Mouse (Mus musculus): Measurements from ENCODE around the gene Wwtr1. TPM values are rescaled to one million over a fixed set of nuclear protein-coding genes. Genes with fewer than 3 reads are reported as not detected.
A peak's percentile ranks its signal among the peaks of the same experiment; 100 is the strongest.

The Wwtr1 gene
- polyA plus RNA-seq, 1 experiment: 20.6 TPM

DNA sequence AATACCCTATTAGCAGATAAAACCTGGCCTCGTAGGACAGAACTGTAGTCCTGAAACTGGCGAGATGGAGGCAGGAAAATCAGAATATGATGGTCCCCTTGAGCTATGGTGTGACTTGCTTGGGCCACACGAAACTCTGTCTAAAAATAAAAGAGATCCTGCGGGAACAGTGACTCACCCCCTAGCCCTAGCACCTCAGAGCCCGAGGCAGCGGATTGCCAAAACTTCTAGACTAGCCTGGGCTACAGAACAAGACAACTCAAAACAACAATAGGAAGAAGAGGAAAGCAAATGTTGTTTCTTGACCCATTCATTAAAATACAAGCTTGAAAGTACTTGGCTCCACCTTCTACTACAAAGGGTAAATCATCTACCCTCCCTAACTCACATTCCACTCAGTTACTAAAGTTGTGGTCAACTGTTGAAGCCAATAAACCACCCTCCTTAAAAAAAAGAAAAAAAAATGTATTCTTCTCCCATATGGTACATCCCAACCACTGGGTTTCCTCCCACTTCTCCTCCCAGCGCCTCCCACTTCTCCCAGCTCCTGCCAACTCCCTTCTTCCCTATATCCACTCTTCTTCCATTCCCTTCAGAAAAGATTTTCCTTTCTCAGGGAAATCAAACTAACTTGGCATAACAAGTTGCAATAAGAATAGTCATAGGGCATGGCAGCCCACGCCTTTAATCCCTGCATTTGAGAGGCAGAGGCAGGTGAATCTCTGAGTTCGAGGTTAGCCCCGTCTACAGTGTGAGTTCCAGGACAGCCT lies 4.9 kb upstream of the Wwtr1 start:
- DNase-seq (ENCODE audit: low read depth): no peak
- TF ChIP-seq POLR2A (IDR thresholded peaks at IDR 0.05; ENCODE audit: borderline replicate concordance, extremely low read depth, insufficient read depth, insufficient read length, poor library complexity, severe bottlenecking) (no peak), CTCF (IDR thresholded peaks at IDR 0.05; ENCODE audit: borderline replicate concordance, extremely low read depth, insufficient read depth, insufficient read length) (no peak)

DNA sequence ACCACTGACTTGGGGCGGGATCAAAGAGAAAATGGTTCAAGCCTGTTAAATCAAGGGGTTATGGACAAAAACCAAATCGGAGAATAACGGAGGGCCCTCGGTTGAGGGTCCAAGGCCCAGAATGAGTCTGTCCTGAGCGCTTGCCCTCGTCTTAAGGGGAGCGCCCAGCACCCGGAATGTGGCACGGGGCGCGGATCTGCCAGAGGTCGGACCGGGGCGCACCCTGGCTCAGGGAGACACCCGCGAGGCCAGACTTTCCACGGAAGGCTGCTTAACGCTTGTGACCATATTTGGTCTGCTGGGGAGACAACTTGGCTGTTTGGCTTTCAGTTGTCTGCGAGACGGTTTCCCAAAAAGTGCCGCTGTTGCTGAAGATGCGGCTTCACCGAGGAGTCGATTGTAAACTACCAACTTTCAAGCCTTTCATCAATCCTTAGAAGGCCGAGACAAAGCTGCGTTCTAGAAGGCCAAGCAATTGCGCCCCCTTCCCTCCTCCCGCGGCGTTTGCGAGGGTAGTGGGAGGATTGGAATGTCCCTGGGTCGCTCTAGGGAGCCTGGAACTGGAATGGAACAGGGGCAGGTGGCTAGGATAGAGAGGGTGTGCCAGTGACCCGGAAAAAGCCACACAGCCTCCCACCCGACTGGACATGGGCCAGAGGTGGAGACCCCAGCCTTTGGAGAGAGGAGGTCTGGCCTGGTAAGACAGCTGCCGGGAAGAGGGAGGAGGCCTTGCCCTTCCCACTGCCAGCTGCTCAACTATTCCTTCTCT lies 530 bp upstream of the Wwtr1 start:
- DNase-seq (ENCODE audit: low read depth): peak; percentile 76
- peak; percentile 30; the same call in 1 of the 2 replicates for TF ChIP-seq CTCF (IDR thresholded peaks at IDR 0.05; ENCODE audit: borderline replicate concordance, extremely low read depth, insufficient read depth, insufficient read length)
- no peak for TF ChIP-seq POLR2A (IDR thresholded peaks at IDR 0.05; ENCODE audit: borderline replicate concordance, extremely low read depth, insufficient read depth, insufficient read length, poor library complexity, severe bottlenecking)

DNA sequence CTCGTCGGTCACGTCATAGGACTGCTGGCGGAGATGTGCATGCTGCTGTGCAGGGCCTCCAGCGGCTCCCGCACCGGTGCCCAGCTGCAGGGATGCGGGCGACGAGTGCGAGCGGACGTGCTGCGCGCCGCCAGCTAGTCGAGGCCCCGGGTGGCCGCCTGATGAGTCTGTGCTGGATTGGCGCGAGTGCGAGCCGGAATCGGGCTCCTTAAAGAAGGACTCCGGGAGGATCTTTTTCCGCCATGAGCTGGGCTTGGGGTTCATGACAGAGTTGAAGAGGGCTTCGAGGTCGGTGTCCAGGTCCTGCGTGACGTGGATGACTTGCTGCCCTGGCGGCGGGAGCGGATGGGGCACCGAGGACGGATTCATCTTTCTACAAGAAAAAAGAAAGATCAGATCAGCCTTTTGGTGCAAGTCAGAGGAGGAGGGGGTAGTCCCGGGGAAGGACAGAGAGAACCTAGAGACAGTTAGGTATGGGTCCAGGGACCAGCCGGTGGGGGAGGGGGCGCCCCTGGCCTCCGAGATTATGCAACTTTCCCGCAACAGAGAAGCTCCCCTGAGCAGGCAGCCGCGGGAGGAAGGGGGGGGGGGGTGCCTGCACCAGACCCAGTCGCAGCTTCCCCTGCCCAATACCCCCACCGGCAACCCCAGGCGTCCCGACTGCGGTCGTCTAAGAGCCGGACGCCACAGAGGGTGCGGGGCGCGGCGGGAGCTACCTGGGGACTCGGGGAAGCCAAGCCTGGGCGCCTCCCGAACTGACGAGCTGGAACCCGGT lies 638 bp downstream of the Wwtr1 start:
- TF ChIP-seq CTCF (IDR thresholded peaks at IDR 0.05; ENCODE audit: borderline replicate concordance, extremely low read depth, insufficient read depth, insufficient read length): no peak
- no peak for TF ChIP-seq POLR2A (IDR thresholded peaks at IDR 0.05; ENCODE audit: borderline replicate concordance, extremely low read depth, insufficient read depth, insufficient read length, poor library complexity, severe bottlenecking)
- DNase-seq (ENCODE audit: low read depth): peak; percentile 72

DNA sequence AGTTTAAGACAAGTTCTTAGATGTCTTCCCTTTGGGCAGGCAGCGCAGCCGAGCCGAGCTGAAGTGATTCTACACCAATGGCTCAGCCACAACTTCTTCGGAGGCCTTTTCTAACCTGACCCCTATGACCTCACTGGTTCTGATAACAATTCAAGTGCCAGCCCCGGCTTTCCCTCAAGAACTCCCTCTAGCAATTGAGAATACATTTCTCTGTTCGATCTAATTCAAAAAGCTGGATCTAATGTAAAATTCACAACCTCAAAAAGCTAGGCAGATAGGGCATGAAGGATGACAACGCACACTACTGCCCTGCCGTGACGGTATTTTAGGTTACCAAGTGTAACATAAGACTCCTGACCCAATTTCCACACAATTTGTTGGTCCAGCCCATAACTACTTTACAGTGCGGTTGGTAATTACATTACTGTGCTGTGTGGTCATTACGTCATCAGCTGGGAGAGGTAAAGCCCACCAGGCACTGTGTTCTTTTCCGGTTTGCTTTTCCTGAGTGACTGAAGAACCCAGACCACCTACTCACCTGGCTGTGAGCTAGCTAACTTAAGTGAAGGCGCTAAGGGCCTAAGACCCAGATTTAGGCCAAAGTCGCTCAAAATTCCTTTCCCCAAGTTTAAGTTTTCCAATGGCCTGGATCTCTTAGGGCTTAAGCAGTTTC lies 1.7 kb downstream of the Wwtr1 start:
- TF ChIP-seq POLR2A (IDR thresholded peaks at IDR 0.05; ENCODE audit: borderline replicate concordance, extremely low read depth, insufficient read depth, insufficient read length, poor library complexity, severe bottlenecking) (no peak), CTCF (IDR thresholded peaks at IDR 0.05; ENCODE audit: borderline replicate concordance, extremely low read depth, insufficient read depth, insufficient read length) (no peak)
- peak; percentile 19 for DNase-seq (ENCODE audit: low read depth)

DNA sequence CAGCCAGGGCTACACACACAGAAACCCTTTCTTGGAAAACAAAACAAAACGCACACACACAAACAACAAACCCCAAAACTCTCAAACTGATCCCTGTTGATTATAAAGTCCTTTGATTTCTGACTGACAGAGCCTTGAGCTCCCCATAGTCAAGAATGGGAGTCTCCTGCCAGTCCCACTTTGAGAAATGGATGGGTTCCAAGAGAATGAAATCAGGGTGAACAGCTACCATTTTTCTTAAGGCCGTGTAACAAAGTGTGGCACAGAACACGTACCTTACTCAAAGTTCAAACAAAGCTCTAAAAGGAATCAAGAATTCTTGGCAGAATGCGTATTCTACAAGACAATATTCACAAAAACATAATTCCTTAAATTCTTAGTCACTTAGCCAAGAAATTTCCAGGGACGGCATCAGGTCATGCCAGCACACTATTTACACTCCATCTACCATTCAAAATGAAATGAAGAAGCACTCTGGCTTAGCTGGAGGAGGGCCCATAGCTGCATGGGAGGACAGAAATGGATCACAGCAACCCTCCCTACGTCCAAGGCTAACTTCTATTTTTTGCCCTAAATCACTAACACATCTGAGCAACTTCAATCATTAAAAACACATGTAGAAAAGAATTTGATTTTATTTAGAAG lies 3.3 kb downstream of the Wwtr1 start:
- TF ChIP-seq POLR2A (IDR thresholded peaks at IDR 0.05; ENCODE audit: borderline replicate concordance, extremely low read depth, insufficient read depth, insufficient read length, poor library complexity, severe bottlenecking) (no peak), CTCF (IDR thresholded peaks at IDR 0.05; ENCODE audit: borderline replicate concordance, extremely low read depth, insufficient read depth, insufficient read length) (no peak)
- DNase-seq (ENCODE audit: low read depth): peak; percentile 60

DNA sequence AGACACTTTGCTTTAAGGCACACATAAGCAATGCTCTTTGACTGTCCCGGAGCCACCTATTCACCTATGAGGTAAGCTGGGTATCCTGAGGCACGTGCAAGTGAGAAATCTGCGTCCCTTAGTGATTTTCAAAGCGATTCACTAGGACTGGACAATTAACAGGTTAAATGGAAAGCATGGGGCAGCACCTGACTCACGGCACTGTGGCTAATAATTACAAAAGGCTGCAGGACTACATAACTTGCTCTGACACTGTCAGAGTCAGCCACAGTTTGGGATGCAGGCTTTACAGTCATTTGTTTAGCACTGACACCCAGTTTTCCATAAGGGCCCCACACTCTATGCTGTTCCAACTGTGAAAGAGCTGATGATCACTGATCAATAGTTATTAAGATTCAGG lies 9.1 kb downstream of the Wwtr1 start:
- TF ChIP-seq CTCF (IDR thresholded peaks at IDR 0.05; ENCODE audit: borderline replicate concordance, extremely low read depth, insufficient read depth, insufficient read length): no peak
- TF ChIP-seq POLR2A (IDR thresholded peaks at IDR 0.05; ENCODE audit: borderline replicate concordance, extremely low read depth, insufficient read depth, insufficient read length, poor library complexity, severe bottlenecking): no peak
- no peak for DNase-seq (ENCODE audit: low read depth)

DNA sequence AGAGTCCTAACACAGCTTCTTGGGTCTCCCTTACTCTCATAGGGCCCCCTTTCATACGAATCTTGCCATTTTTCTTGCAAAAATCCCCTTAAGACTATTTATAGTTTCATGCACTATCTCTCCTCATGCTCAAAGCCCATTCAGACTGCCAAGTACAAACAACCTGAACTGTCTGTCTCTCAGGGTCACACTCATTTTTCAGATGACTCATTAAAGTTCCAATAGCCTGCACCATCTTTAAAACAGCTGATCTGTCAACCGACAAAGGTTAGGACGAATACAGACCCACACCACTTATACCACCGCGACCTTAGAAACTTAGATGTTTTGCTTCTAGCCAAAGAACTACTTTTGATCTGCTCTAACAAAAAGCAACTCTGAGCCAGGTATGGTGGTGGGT lies 12.1 kb downstream of the Wwtr1 start:
- TF ChIP-seq CTCF (IDR thresholded peaks at IDR 0.05; ENCODE audit: borderline replicate concordance, extremely low read depth, insufficient read depth, insufficient read length): no peak
- TF ChIP-seq POLR2A (IDR thresholded peaks at IDR 0.05; ENCODE audit: borderline replicate concordance, extremely low read depth, insufficient read depth, insufficient read length, poor library complexity, severe bottlenecking): no peak
- no peak for DNase-seq (ENCODE audit: low read depth)

DNA sequence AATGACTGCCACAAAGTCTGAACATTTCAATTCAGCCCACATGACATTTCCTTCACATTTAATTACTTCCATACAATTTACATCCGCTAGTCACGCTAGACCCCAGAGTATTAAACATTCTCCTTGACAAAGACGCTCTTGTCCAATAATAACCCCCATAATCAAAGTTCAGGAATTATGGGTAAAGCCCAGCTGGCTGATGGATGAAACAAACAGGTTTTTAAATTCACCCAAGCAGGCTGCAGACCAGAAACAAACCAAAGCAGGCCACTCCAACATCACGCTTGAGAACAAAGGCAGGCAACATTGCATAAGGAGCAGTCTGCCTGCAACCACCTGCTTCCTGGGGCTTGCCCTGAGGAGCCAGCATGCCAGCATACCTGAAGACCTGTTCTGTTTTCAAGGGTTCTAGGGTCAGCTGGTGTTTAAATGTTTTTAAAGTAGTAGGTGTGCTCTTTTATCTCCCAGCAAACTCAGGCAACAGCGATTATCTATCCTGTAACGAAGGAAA lies 12.7 kb downstream of the Wwtr1 start:
- DNase-seq (ENCODE audit: low read depth): peak; percentile 52
- TF ChIP-seq CTCF (IDR thresholded peaks at IDR 0.05; ENCODE audit: borderline replicate concordance, extremely low read depth, insufficient read depth, insufficient read length): no peak
- TF ChIP-seq POLR2A (IDR thresholded peaks at IDR 0.05; ENCODE audit: borderline replicate concordance, extremely low read depth, insufficient read depth, insufficient read length, poor library complexity, severe bottlenecking): no peak

DNA sequence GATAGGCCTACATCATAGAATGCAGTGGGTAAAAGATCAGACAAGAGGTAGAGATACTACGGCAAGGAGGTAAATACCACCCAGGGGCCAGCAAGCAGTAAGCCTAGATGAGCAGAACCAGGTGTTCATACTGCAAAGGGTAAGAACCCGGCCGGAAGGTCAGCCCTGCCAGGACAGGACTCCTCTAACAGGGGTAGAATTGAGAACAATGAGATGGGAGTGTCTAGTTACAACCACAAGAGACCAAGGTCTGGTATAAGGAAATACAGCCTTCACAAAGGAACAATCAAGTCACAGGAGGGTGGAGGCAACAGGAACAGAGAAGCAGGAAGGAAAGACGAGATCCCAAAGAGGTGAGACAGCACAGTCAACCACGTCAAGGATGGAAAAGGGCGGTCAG lies 16.9 kb downstream of the Wwtr1 start:
- no peak for TF ChIP-seq POLR2A (IDR thresholded peaks at IDR 0.05; ENCODE audit: borderline replicate concordance, extremely low read depth, insufficient read depth, insufficient read length, poor library complexity, severe bottlenecking)
- TF ChIP-seq CTCF (IDR thresholded peaks at IDR 0.05; ENCODE audit: borderline replicate concordance, extremely low read depth, insufficient read depth, insufficient read length): no peak
- DNase-seq (ENCODE audit: low read depth): no peak

DNA sequence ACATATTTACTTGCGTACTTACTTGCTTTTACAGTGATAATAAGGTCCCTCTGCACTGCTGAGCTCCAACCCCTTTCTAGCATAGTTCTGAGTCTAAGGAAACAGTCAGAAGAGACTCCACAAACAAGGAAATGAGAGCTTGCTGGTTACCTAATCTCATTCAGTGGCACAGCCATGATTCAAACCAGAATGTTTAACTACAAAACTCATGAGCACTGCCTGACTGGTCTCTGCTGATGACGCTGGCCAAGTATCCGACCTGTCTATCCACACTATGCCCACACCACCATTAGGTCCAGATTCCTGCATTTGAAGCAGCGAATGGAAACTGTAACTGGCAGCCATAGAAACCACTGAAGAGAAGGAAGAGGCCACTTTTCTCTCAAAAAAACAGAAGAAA lies 18.3 kb downstream of the Wwtr1 start:
- no peak for DNase-seq (ENCODE audit: low read depth)
- TF ChIP-seq CTCF (IDR thresholded peaks at IDR 0.05; ENCODE audit: borderline replicate concordance, extremely low read depth, insufficient read depth, insufficient read length) (no peak), POLR2A (IDR thresholded peaks at IDR 0.05; ENCODE audit: borderline replicate concordance, extremely low read depth, insufficient read depth, insufficient read length, poor library complexity, severe bottlenecking) (no peak)

All from brain, embryonic 14.5 days (tissue).